Comparison of ENCODE assay signal across 8 mouse cellular contexts in genomic region chr10:62332514-62332913, GRCm38 (mm10). TPM values are rescaled to one million over a fixed set of nuclear protein-coding genes. Genes with fewer than 3 reads are reported as not detected.
A peak's percentile ranks its signal among the peaks of the same experiment; 100 is the strongest.
DNase-seq lines count a peak whose midpoint lies in the region; ATAC-seq and TF ChIP-seq lines count a peak whose summit lies in the region.

No protein-coding gene starts in this region.

- peak overlapping the region; percentile 47 for H3K9ac ChIP-seq in heart, adult 2 months (ENCODE audit: low read depth, low read length)
- 0 out of 2 replicates have a peak overlapping the region, but pooled peaks have one; percentile 35 for H3K9ac ChIP-seq in kidney, postnatal 0 days (ENCODE audit: low read depth, low read length)
- H3K9ac ChIP-seq in lung, embryonic 14.5 days, result peak overlapping the region; percentile 40

- no peak for TF ChIP-seq POLR2A in lung, adult 2 months (IDR thresholded peaks at IDR 0.05; ENCODE audit: borderline replicate concordance, extremely low read depth, low read depth, low read length)
- TF ChIP-seq POLR2A in heart, adult 2 months (IDR thresholded peaks at IDR 0.05; ENCODE audit: insufficient read depth, low read depth, low read length), result peak; percentile 47; the same call in 1 of the 2 replicates

- peaks cover 7% of the 10 kb centered on the region for H3K4me1 ChIP-seq in lung, adult 2 months (ENCODE audit: control insufficient read depth, insufficient read depth, low read length)
- H3K4me1 ChIP-seq in heart, adult 2 months (ENCODE audit: control insufficient read depth, insufficient read depth, low read length), result peaks cover 27% of the 10 kb centered on the region
- H3K4me1 ChIP-seq in kidney, postnatal 0 days (replicated peaks; ENCODE audit: insufficient read depth, low read length), result peaks cover 30% of the 10 kb centered on the region; the same call in 1 of the 2 replicates
- no peaks in the 10 kb centered on the region for H3K4me1 ChIP-seq in lung, embryonic 14.5 days (ENCODE audit: insufficient read depth)

- H3K36me3 ChIP-seq in heart, adult 2 months (ENCODE audit: control insufficient read depth, insufficient read depth, low read length), result no peaks in the 10 kb centered on the region; the same call in 1 of the 2 replicates
- no peaks in the 10 kb centered on the region for H3K36me3 ChIP-seq in kidney, postnatal 0 days (ENCODE audit: insufficient read depth, low read length)
- no peaks in the 10 kb centered on the region for H3K36me3 ChIP-seq in lung, embryonic 14.5 days (ENCODE audit: insufficient read depth)

- peak overlapping the region; percentile 82 for H3K27ac ChIP-seq in heart, adult 2 months
- H3K27ac ChIP-seq in kidney, postnatal 0 days, result no peak overlapping the region
- H3K27ac ChIP-seq in lung, embryonic 14.5 days (ENCODE audit: low read depth), result peak overlapping the region; percentile 32

- peaks cover 8% of the 10 kb centered on the region for H3K79me2 ChIP-seq in heart, adult 2 months (replicated peaks; ENCODE audit: control insufficient read depth, insufficient read depth, low read length)

- 0 out of 2 replicates have a peak, but pooled peaks have one; percentile 14 for TF ChIP-seq EP300 in heart, adult 2 months (IDR thresholded peaks at IDR 0.05; ENCODE audit: insufficient read depth, low read depth, low read length)

- DNase-seq in lung, adult 18-20 months, result peak; percentile 73 to 83
- DNase-seq in lung, adult 2 months, result no peak
- peak; percentile 91 for DNase-seq in c-Kit-positive CD71-positive TER-119-negative erythroid progenitor cells, embryonic 14.5 days (ENCODE audit: low read depth)
- DNase-seq in heart, adult 2 months, result peak; percentile 66 to 81
- peak; percentile 77 for DNase-seq in kidney, postnatal 0 days (ENCODE audit: low spot score)
- DNase-seq in lung, embryonic 14.5 days, result peak; percentile 73
- DNase-seq in spleen, postnatal 4 days (ENCODE audit: low spot score in 2 of 2), result peak; percentile 75 to 77
- no peak for DNase-seq in adipocyte (ENCODE audit: low spot score)

- H3K27me3 ChIP-seq in heart, adult 2 months (ENCODE audit: control insufficient read depth, insufficient read depth, low read length), result no peaks in the 10 kb centered on the region
- no peaks in the 10 kb centered on the region for H3K27me3 ChIP-seq in kidney, postnatal 0 days (ENCODE audit: insufficient read depth, low read length)
- H3K27me3 ChIP-seq in lung, embryonic 14.5 days (ENCODE audit: insufficient read depth, low read length), result no peaks in the 10 kb centered on the region

- peak overlapping the region; percentile 41 for H3K4me2 ChIP-seq in kidney, postnatal 0 days (ENCODE audit: low read length)
- peak overlapping the region; percentile 55 for H3K4me2 ChIP-seq in lung, embryonic 14.5 days

- no peaks in the 10 kb centered on the region for H3K9me3 ChIP-seq in kidney, postnatal 0 days (replicated peaks; ENCODE audit: low read length)
- H3K9me3 ChIP-seq in lung, embryonic 14.5 days (ENCODE audit: low read depth, low read length), result no peaks in the 10 kb centered on the region

- 20% methylated on average over 7 of the region's 7 CpGs for WGBS in lung, adult 2 months
- 8% methylated on average over 7 of the region's 7 CpGs for WGBS in heart, adult 2 months
- WGBS in kidney, postnatal 0 days, result 27% methylated on average over 7 of the region's 7 CpGs
- 20% methylated on average over 7 of the region's 7 CpGs for WGBS in lung, embryonic 14.5 days

- TF ChIP-seq CTCF in lung, adult 2 months (IDR thresholded peaks at IDR 0.05; ENCODE audit: insufficient read depth, low read length), result no peak
- no peak for TF ChIP-seq CTCF in heart, adult 2 months (IDR thresholded peaks at IDR 0.05)
- TF ChIP-seq CTCF in kidney, postnatal 0 days (IDR thresholded peaks at IDR 0.05; ENCODE audit: low read depth), result no peak
- no peak for TF ChIP-seq CTCF in lung, embryonic 14.5 days (IDR thresholded peaks at IDR 0.05; ENCODE audit: low read depth)

- intact Hi-C loops in heart, adult 2 months (cut with DNase I), result no loop called here

- H3K4me3 ChIP-seq in lung, adult 2 months (replicated peaks; ENCODE audit: extremely low read depth, low read depth, low read length), result no peak overlapping the region
- H3K4me3 ChIP-seq in heart, adult 2 months, result peak overlapping the region; percentile 24; the same call in 1 of the 2 replicates
- H3K4me3 ChIP-seq in kidney, postnatal 0 days (replicated peaks; ENCODE audit: low read depth, low read length), result no peak overlapping the region
- H3K4me3 ChIP-seq in lung, embryonic 14.5 days (ENCODE audit: low read depth, low read length), result peak overlapping the region; percentile 17; the same call in 1 of the 2 replicates

- no peak; the same call in 1 of the 2 replicates for ATAC-seq in kidney, postnatal 0 days (replicated peaks; ENCODE audit: low FRiP score, low read depth)
- ATAC-seq in lung, embryonic 14.5 days (ENCODE audit: insufficient read depth), result peak; percentile 68

RNA-seq across cellular contexts. Expression of gene Hk1, which starts 47.2 kb away (rescaled TPM):
- polyA plus RNA-seq in lung, adult 2 months (2012; rRNA removed), result 34.2 and 45.5 TPM in 2 replicates
- total RNA-seq in heart, adult 2 months (2021), result 100 to 1,000 TPM; 120 TPM
- polyA plus RNA-seq in heart, adult 2 months (2012; rRNA removed), result 71.0 and 81.9 TPM in 2 replicates
- 62.6 and 68.3 TPM in 2 replicates for polyA plus RNA-seq in kidney, postnatal 0 days (2015; fragmentation: Nextera tagmentation; extraction: Ambion mirVana)
- polyA plus RNA-seq in lung, embryonic 14.5 days (2014; fragmentation: Nextera tagmentation; extraction: Ambion mirVana), result 20.9 and 22.4 TPM in 2 replicates

Comparison
In these comparisons a context has a peak if more than half of its experiments do, and no peak if none do; other contexts are left out.
1. DNase-seq: peak in lung, adult 18-20 months (2 of 2), c-Kit-positive CD71-positive TER-119-negative erythroid progenitor cells, embryonic 14.5 days (single experiment), heart, adult 2 months (2 of 2), kidney, postnatal 0 days (single experiment), lung, embryonic 14.5 days (single experiment) and spleen, postnatal 4 days (2 of 2); none in lung, adult 2 months (single experiment) and adipocyte (single experiment).
2. H3K4me3 ChIP-seq: peak in heart, adult 2 months (single experiment) and lung, embryonic 14.5 days (single experiment); none in lung, adult 2 months (single experiment) and kidney, postnatal 0 days (single experiment).
3. Peak in every context shown above with its lines, with median percentiles within 50 percentile points of each other: H3K9ac ChIP-seq.